Mouse (Mus musculus) kidney, adult 2 months (tissue): ENCODE data around the gene Trim10. TPM values are rescaled to one million over a fixed set of nuclear protein-coding genes. Genes with fewer than 3 reads are reported as not detected.

Experiments used
- DNase-seq: peaks from one replicate; pipeline ENCODE4 v3.0.0; 2021
- H3K27ac ChIP-seq: fragments of 200-500 bp; 2 replicates; pipeline ENCODE4 v1.5.1; 2012; ENCODE audit warnings: low read depth, low read length, control low read depth, inconsistent platforms; ENCODE audit not compliant: insufficient read depth
- H3K27me3 ChIP-seq: fragments of 200-500 bp; replicated peaks from 2 replicates; pipeline ENCODE4 v1.6.1; 2012; ENCODE audit warnings: mild to moderate bottlenecking, moderate library complexity, low read length, inconsistent platforms; ENCODE audit not compliant: control insufficient read depth, insufficient read depth
- H3K36me3 ChIP-seq: fragments of 200-500 bp; 2 replicates; pipeline ENCODE4 v1.6.1; 2012; ENCODE audit warnings: mild to moderate bottlenecking, moderate library complexity, low read length, inconsistent platforms; ENCODE audit not compliant: control insufficient read depth, insufficient read depth
- H3K4me1 ChIP-seq: fragments of 200-500 bp; 2 replicates; pipeline ENCODE4 v1.6.1; 2011; ENCODE audit warnings: low read length; ENCODE audit not compliant: control insufficient read depth, insufficient read depth
- H3K4me3 ChIP-seq: fragments of 200-500 bp; 2 replicates; pipeline ENCODE4 v1.5.1; 2011; ENCODE audit warnings: mild to moderate bottlenecking, low read depth, low read length, control low read depth; ENCODE audit not compliant: insufficient read depth
- CTCF ChIP-seq: fragments of 200-500 bp; conservative IDR thresholded peaks from 2 replicates; pipeline ENCODE4 v1.5.1; 2011; ENCODE audit warnings: low read depth, mild to moderate bottlenecking, control low read depth, low read length, moderate library complexity, mixed read lengths; ENCODE audit not compliant: insufficient read depth, insufficient read length
- POLR2A ChIP-seq: fragments of 200-500 bp; IDR thresholded peaks from one replicate; pipeline ENCODE4 v1.6.1; 2011; ENCODE audit warnings: low read depth, low read length, control low read depth
- WGBS: fragments of 180-500 bp; shearing (Covaris S2); methylation state at CpG from one replicate; pipeline ENCODE4 v1.1.7; 2018; 5-methylcytosine and 5-hydroxymethylcytosine counted together
- polyA plus RNA-seq: library from polyadenylated mRNA; depleted of rRNA; stranded (reverse); fragments of >200 nt; gene quantifications from 2 replicates; pipeline ENCODE4 v1.2.3, GENCODE M21; 2012; rRNA removed

Trim10 gene
- polyA plus RNA-seq, 1 experiment = 0.11 TPM

GRCm38 (mm10) chr17:36909802-36910201 lies 40.4 kb downstream of the Trim10 start:
- no peak overlapping the region for H3K27ac ChIP-seq
- H3K4me1 ChIP-seq = no peaks in the 10 kb centered on the region
- DNase-seq = no peak
- H3K27me3 ChIP-seq = no peaks in the 10 kb centered on the region; the same call in 1 of the 2 replicates
- H3K36me3 ChIP-seq = no peaks in the 10 kb centered on the region
- 54% methylated on average over 4 of the region's 4 CpGs for WGBS
- no peak overlapping the region for H3K4me3 ChIP-seq
- TF ChIP-seq POLR2A (no peak), CTCF (no peak)

GRCm38 (mm10) chr17:36912031-36912430 lies 42.7 kb downstream of the Trim10 start:
- Histone ChIP-seq H3K36me3 (no peaks in the 10 kb centered on the region), H3K4me3 (no peak overlapping the region), H3K27me3 (no peaks in the 10 kb centered on the region), H3K27ac (no peak overlapping the region), H3K4me1 (no peaks in the 10 kb centered on the region)
- peak; percentile 34 for DNase-seq
- TF ChIP-seq CTCF (no peak), POLR2A (no peak)
- 40% methylated on average over 2 of the region's 2 CpGs for WGBS

GRCm38 (mm10) chr17:36914108-36914507 lies 44.7 kb downstream of the Trim10 start:
- Histone ChIP-seq H3K27ac (no peak overlapping the region), H3K4me3 (no peak overlapping the region), H3K36me3 (no peaks in the 10 kb centered on the region), H3K4me1 (no peaks in the 10 kb centered on the region), H3K27me3 (no peaks in the 10 kb centered on the region)
- WGBS = 4% methylated on average over 2 of the region's 2 CpGs
- TF ChIP-seq CTCF = peak; percentile 62
- no peak for TF ChIP-seq POLR2A
- peak; percentile 79 for DNase-seq

GRCm38 (mm10) chr17:36915076-36915475 lies 45.7 kb downstream of the Trim10 start:
- Histone ChIP-seq H3K27ac (no peak overlapping the region), H3K4me3 (no peak overlapping the region), H3K36me3 (no peaks in the 10 kb centered on the region), H3K27me3 (no peaks in the 10 kb centered on the region), H3K4me1 (no peaks in the 10 kb centered on the region)
- TF ChIP-seq CTCF (peak; percentile 89), POLR2A (no peak)
- WGBS = 12% methylated on average over 9 of the region's 9 CpGs
- peak; percentile 60 for DNase-seq

- H3K27me3 ChIP-seq = no peaks in the 10 kb centered on the region
- 41% methylated on average over 15 of the region's 15 CpGs for WGBS
- no peak overlapping the region for H3K4me3 ChIP-seq
- no peak overlapping the region for H3K27ac ChIP-seq
- H3K4me1 ChIP-seq = no peaks in the 10 kb centered on the region
- DNase-seq = peak; percentile 8
- H3K36me3 ChIP-seq = no peaks in the 10 kb centered on the region
- TF ChIP-seq POLR2A = no peak
- TF ChIP-seq CTCF = no peak
These were observed 50.9 kb downstream of the Trim10 start for GRCm38 (mm10) chr17:36920239-36920638.

GRCm38 (mm10) chr17:36922715-36923114 lies 53.3 kb downstream of the Trim10 start:
- Histone ChIP-seq H3K4me1 (no peaks in the 10 kb centered on the region), H3K27ac (no peak overlapping the region), H3K4me3 (no peak overlapping the region), H3K27me3 (no peaks in the 10 kb centered on the region), H3K36me3 (no peaks in the 10 kb centered on the region)
- DNase-seq = no peak
- WGBS = 73% methylated on average over 4 of the region's 4 CpGs
- TF ChIP-seq CTCF (no peak), POLR2A (no peak)

GRCm38 (mm10) chr17:36923491-36923890 lies 54.1 kb downstream of the Trim10 start:
- DNase-seq = no peak
- WGBS = 55% methylated on average over 4 of the region's 4 CpGs
- TF ChIP-seq POLR2A = no peak
- TF ChIP-seq CTCF = no peak
- Histone ChIP-seq H3K4me3 (no peak overlapping the region), H3K27me3 (no peaks in the 10 kb centered on the region), H3K4me1 (no peaks in the 10 kb centered on the region), H3K27ac (no peak overlapping the region), H3K36me3 (no peaks in the 10 kb centered on the region)

Other genes with a start within 250 kb of the Trim10 start
- gene H2-M9, start 226.9 kb upstream of the Trim10 start, polyA plus RNA-seq = not detected in 2 replicates
- not detected in 2 replicates for gene H2-M1, start 197.4 kb upstream of the Trim10 start, polyA plus RNA-seq
- gene H2-M10.5, start 96.7 kb upstream of the Trim10 start, polyA plus RNA-seq = not detected in 2 replicates
- gene H2-M10.6, start 57.4 kb upstream of the Trim10 start, polyA plus RNA-seq = not detected in 2 replicates
- gene Trim26, start 32.4 kb upstream of the Trim10 start, polyA plus RNA-seq = 27.2 and 30.4 TPM in 2 replicates
- 0.22 and 0.38 TPM in 2 replicates for gene Trim15, start 2.4 kb upstream of the Trim10 start, polyA plus RNA-seq
- 0.13 TPM in 1 of 2 replicates, not detected in the other for gene Trim40, start 20.5 kb downstream of the Trim10 start, polyA plus RNA-seq
- not detected in 2 replicates for gene Trim31, start 28.5 kb downstream of the Trim10 start, polyA plus RNA-seq
- gene Rnf39, start 73.3 kb downstream of the Trim10 start, polyA plus RNA-seq = 0.36 and 0.69 TPM in 2 replicates
- gene Ppp1r11, start 82.2 kb downstream of the Trim10 start, polyA plus RNA-seq = 54.9 and 73.8 TPM in 2 replicates
- 26.5 and 33.7 TPM in 2 replicates for gene Znrd1, start 89.0 kb downstream of the Trim10 start, polyA plus RNA-seq
- 3.1 and 4.2 TPM in 2 replicates for gene Znrd1as, start 89.0 kb downstream of the Trim10 start, polyA plus RNA-seq
- 0.25 TPM in 1 of 2 replicates, not detected in the other for gene 2410137M14Rik, start 111.7 kb downstream of the Trim10 start, polyA plus RNA-seq
- 0.03 and 0.08 TPM in 2 replicates for gene H2-M5, start 120.0 kb downstream of the Trim10 start, polyA plus RNA-seq
- gene Zfp57, start 131.6 kb downstream of the Trim10 start, polyA plus RNA-seq = 2.0 and 3.0 TPM in 2 replicates
- not detected in 2 replicates for gene Mog, start 153.8 kb downstream of the Trim10 start, polyA plus RNA-seq
- 21.0 TPM in 2 replicates for gene Gabbr1, start 176.4 kb downstream of the Trim10 start, polyA plus RNA-seq
- not detected in 2 replicates for gene Olfr90, start 218.9 kb downstream of the Trim10 start, polyA plus RNA-seq
- not detected in 2 replicates for gene Olfr91, start 228.7 kb downstream of the Trim10 start, polyA plus RNA-seq